Mouse (Mus musculus) layer of hippocampus, postnatal 14 days (tissue): Measurements from ENCODE around the gene Timm44. TPM values are rescaled to one million over a fixed set of nuclear protein-coding genes. Genes with fewer than 3 reads are reported as not detected.

Experiments
- total RNA-seq, 2 experiments: library from RNA; stranded (reverse); gene quantifications; 2 replicates each; pipeline ENCODE4 v1.2.3; 2021

The Timm44 gene
- total RNA-seq, 2 experiments from 2014 or later: 69.2 to 70.7 TPM

Other genes with a start within 250 kb of the Timm44 start
- under 1 TPM in 1 of 2 experiments, not detected in 1; 0.46 TPM for gene Cd209f, start 170.1 kb downstream of the Timm44 start, total RNA-seq
- gene Cd209g, start 141.8 kb downstream of the Timm44 start, total RNA-seq: not detected
- 100 to 1,000 TPM; 110 to 121 TPM for gene Evi5l, start 109.3 kb downstream of the Timm44 start, total RNA-seq
- 10 to 100 TPM; 44.3 to 50.3 TPM for gene Prr36, start 58.5 kb downstream of the Timm44 start, total RNA-seq
- gene Lrrc8e, start 49.1 kb downstream of the Timm44 start, total RNA-seq: under 1 TPM in 1 of 2 experiments, not detected in 1; 0.07 TPM
- 10 to 100 TPM; 81.2 to 84.5 TPM for gene Map2k7, start 37.2 kb downstream of the Timm44 start, total RNA-seq
- gene Gm49320, start 37.0 kb downstream of the Timm44 start, total RNA-seq: under 1 TPM in 1 of 2 experiments, not detected in 1; 0.14 TPM
- 10 to 100 TPM in 1 of 2 experiments, 1 to 10 TPM in 1; 7.5 to 10.6 TPM for gene Tgfbr3l, start 27.7 kb downstream of the Timm44 start, total RNA-seq
- 10 to 100 TPM; 23.8 to 26.2 TPM for gene Snapc2, start 22.8 kb downstream of the Timm44 start, total RNA-seq
- 100 to 1,000 TPM; 431 to 433 TPM for gene Ctxn1, start 16.6 kb downstream of the Timm44 start, total RNA-seq
- 10 to 100 TPM; 23.4 to 30.7 TPM for gene Ccl25, start 49.3 kb upstream of the Timm44 start, total RNA-seq
- 10 to 100 TPM; 75.5 to 79.0 TPM for gene Elavl1, start 49.5 kb upstream of the Timm44 start, total RNA-seq
- gene Cers4, start 217.1 kb upstream of the Timm44 start, total RNA-seq: 10 to 100 TPM; 36.5 to 40.6 TPM